Mouse (Mus musculus) mature B cell (primary cell): ENCODE data around the gene Arhgap25.
"Not testable (repeated sequence)": the region's sequence is repeated elsewhere in the genome, so short reads cannot be mapped to it uniquely, and the experiment has no call there.

Source experiments
- in situ Hi-C: fragments of 300-500 bp; cut with MboI; formaldehyde crosslinking; loops from 2 replicates; pipeline ENCODE4 v1.14.3; 2019

Arhgap25 gene

GRCm38 (mm10) chr6:87532953-87533710 lies at the start of gene Arhgap25:
TSS of gene Arhgap25 (minus strand) at chr6:87533259.
- in situ Hi-C loops, result no loop called here

- in situ Hi-C loops, result no loop called here
These were observed 49.4 kb upstream of the Arhgap25 start for GRCm38 (mm10) chr6:87582456-87582855.

GRCm38 (mm10) chr6:87581581-87581980 lies 48.5 kb upstream of the Arhgap25 start:
- in situ Hi-C loops, result no loop called here

DNA sequence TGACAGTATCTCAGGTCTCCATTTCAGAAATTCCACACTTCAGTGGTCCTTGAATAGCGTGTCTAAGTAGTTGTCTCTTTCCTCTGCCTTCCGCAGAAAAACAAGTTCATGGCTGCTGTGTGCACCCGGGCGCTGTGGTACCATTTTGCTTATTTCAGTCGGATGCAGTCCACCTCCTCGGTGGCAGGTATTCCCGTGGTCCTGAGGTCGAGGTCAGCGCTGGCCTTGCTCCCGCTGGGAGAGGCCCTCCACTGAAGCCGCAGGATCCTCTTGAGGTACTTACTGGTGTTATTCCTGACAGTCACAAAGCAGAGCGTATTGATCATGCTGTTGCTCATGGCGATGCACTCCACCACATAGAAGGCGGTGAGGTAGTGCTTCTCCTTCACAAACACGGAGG lies 48.0 kb upstream of the Arhgap25 start:
- in situ Hi-C loops, result no loop called here

- in situ Hi-C loops, result no loop called here
These were observed 45.2 kb upstream of the Arhgap25 start for GRCm38 (mm10) chr6:87578247-87578646.

DNA sequence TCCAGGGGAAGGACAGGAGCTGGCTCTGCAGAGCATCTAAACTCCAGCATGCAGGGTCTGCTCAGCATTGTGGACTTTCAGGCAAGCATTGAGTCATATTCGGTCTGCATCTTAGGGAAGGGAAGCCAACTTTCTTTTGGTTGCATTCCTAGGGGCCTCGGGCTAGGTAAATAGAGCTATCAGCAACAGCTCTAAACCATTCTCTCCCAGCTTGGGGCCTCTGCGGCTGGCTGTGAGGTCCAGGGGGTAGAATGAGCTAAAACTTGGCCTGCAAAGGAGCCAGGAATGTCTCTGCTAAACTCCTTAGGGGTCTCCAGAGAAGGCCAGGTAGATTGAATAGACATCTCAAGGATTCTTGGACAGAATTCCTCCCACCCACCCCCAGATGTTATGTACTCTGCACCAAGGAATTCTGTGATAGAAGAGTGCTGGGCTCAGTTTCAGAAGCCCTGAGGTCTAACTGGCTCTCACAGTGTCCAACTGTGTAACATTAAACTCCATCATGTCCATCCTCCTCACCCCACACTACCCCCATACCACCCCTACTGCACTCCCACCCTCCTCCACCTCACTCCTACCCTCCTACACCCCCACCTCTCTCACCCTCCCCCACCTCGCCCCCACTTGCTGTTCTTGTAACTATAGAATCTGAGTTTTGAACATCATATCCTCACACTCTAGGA lies 43.7 kb upstream of the Arhgap25 start:
- in situ Hi-C loops, result no loop called here

DNA sequence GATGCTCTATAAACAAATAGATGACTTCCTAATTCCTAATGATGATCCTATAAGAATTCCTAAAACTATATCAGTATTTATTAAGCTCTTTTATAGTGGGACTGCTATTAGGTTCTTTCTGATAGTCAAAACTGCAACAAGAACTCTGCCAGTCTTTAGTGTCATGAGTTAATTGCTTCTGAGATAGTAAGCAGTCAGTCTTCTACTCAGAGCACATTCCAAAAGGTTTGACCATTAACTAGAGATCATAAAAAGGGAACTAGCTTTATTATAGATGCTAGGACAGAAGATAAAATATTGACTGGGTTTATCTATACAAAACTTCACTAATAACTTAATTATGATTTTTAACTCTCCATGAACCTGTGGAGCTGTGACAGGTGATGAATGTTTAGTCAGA lies 38.8 kb upstream of the Arhgap25 start:
- in situ Hi-C loops, result not testable (repeated sequence)

DNA sequence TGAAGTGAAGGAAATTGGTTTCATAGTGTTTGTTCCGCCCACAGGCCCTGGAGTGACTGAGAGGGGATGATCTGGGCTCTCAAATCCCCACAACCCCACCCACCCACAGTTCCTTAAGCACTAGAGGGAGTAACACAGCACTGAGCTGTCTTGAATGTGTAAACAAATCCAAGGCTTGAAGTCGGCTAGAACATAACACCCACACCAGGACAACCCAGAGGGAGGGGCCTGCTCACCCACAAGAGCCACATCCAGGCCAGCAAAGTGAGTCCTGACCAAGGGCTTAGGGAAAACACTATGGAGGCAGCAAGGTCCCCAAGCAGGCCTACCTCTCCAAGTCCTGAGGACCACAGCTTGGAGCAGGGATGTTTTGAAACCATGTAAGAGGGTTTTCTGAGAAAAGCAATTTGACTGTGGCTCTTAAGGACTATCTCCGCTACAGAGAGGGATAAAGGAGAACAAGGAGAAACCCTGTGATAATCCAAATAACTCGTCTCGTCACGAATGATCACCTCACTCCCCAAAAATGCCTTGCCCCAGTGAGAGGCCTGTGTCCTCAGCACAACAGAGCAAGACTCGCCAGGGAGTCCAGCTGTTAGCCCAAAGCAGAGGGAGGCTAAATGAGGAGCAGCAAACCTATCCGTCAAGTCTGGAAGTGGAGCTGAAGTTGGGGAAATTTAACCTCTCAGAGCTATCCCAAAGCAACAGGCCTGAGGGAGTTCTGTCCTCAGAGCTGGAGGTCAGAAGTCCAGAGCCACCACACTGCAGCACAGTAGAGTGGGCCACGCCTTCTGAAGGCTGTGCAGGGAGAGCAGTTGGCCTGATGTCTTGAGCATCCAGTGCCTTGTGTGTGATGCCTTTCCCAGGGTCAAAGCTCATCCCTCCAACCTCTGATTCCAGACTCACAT lies 34.9 kb upstream of the Arhgap25 start:
- in situ Hi-C loops, result no loop called here

- in situ Hi-C loops, result no loop called here
These were observed 32.1 kb upstream of the Arhgap25 start for GRCm38 (mm10) chr6:87565166-87565565.

- in situ Hi-C loops, result no loop called here
These were observed 31.3 kb upstream of the Arhgap25 start for GRCm38 (mm10) chr6:87564356-87564755.

DNA sequence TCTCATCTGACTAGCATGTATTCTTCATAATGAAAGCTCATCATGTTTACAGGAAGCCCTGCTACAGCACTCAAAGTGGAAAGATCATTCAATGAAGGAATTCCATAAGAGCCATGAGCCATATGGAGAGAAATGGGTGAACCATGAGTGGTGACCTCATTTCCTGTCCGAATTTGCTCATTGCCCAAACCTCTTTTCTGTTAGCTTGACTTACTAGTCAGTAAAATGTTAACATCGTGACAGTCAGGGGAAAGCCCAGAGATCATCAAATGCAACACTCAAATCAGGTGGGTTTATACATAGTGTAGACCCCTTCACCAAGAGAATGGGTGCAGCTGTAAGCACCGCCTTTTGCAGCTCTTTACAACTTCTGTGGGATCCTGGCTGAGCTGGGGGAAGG lies 20.7 kb upstream of the Arhgap25 start:
- in situ Hi-C loops, result no loop called here

DNA sequence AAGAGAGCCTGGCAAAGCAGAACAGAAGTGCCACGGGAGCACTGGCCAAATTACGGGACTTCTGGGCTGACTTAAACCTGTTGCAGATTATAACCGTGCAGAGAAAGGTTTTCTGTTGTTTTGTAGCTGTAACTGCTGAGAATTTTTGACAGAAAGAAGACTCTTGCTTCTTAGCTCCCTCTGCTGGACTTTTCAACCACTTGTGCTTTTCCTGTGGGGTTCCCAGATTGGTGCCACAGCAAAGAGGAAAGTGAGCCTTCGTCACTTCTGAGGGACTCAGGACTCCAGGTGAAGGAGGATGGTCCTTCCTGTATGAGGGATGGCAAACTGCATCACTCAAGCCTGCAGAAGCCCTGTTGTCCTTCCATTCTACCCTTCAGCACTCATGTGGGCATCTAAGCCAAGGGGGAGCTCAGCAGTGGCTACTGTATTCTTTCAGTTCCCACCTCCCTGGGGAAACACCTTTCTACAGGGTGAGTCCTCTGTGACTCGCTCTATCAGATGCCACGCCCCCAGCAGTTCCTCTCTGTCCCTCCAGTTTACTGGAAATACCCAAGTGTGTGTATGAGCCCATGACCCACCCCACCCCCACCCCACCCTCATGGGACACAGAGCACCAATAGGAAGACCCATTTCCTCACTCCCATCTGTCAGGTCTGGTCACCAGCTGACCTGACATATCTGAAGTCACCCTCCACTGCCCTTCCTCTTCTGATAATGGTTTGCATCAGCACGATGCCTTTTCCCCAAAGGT lies 19.2 kb upstream of the Arhgap25 start:
- in situ Hi-C loops, result no loop called here

DNA sequence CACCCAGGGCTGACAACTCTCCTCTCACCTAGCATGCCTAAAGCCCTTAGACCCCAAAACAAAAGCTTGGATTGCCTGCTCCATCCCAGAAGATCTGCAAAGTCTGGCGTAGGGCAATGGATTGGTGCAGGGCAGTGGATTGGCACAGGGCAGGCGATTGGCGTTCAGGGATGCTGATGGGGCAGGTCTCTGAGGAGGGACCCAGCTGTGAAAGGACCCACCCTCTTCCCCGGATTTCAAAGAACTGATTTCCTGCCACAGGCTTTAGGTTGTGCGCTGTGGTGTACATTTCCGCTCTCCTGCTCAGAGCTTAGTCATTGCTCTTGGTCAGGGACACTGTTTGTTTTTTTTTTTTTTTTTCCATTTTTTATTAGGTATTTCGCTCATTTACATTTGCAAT lies 14.8 kb upstream of the Arhgap25 start:
- in situ Hi-C loops, result no loop called here

DNA sequence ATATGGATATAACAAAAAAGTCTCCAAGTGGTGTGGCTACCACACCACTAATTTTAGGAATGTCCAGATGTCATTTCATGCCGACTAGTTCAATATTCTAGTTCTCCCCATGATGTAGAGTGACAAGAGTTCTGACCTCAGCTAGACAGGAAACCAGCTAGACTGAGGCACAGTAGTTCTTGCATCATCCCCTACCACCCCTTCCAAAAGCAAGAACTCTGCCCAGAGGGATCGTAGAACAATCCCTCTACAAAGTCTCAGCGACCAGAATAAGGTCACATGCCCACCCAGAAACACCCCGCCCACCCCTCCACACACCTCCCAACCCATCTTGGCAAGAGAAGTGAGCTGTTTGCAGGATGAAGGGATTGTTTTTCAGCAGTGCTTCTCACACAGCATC lies 14.4 kb upstream of the Arhgap25 start:
- in situ Hi-C loops, result no loop called here

DNA sequence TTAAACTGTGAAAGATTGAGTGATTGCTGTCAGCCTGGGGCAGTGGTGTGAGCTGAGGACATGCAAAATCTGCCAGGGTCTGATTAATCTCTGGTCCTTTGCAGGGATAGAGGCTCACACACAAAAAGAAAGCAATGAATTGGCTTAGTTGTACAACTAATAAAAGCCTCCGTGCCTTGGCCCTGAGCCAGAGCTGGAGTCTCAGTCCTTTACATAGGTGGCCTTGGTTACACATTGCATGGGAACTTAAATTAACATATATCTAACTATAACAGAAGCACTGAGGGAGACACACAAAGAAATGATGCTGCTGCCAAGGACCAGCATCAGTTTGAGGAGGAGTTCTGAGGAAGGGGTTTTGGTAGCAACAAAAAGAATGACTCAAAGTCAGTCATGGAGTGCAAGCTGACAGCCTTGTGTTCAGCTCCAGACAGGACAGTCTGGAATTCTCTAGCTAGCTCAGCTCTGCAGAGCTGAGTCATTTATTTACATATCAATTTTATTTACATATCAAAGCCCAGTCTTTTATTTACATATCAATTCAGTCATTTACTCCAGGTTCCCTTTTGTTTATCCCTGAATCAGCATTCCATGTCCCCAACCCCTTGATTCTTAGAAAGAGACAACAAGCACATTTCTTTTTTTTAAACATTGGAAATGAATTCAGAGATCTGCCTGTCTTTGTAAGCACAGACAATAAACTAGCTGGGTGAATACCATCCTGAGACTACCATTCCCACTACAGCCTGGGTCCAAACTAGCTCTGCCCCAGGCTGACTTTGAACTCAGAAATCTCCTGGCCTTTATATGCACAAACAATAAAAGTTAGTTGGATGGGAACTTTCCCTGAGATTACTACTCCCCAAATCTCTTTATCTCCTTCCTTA lies 12.5 kb upstream of the Arhgap25 start:
- in situ Hi-C loops, result no loop called here

GRCm38 (mm10) chr6:87542027-87542426 lies 9.0 kb upstream of the Arhgap25 start:
- in situ Hi-C loops, result no loop called here

DNA sequence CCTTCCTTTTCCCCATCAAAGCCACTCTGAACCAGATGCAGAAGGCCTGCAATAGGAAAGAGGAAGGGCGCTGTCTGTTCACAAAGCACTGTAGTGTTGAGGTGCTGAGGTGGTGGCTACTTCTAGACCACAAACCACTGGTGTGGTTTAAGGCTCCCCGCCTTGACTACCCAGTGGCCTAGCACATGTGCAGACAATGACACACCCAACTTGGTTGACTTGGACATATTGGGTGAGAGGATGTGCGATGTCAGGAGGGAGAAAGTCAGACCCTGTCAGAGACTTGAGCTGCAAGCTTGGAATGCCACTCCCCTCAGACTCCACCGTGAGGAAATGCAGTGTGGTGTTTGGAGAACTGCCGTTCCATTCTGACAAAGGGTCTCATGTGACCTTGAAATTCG lies 8.1 kb upstream of the Arhgap25 start:
- in situ Hi-C loops, result no loop called here

GRCm38 (mm10) chr6:87538376-87539270 lies 5.6 kb upstream of the Arhgap25 start:
- in situ Hi-C loops, result no loop called here

DNA sequence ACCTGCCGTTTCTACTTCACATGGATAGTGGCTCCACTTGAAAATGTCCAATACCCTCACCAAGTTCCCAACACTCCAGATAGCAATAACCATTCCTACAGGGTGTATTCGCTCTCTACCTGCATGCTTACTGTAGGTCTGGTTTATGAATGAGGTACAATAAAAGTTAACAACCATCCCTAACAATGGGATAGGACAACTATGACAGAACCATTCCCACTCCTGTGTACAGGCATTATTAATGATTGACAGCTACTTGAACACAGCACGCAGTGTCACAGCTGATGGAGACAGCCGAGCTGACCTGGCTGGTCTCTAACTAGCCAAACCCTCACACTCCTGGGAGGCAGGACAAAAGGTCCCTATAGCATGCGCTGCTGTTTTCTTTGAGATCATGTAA lies 4.6 kb upstream of the Arhgap25 start:
- in situ Hi-C loops, result no loop called here

DNA sequence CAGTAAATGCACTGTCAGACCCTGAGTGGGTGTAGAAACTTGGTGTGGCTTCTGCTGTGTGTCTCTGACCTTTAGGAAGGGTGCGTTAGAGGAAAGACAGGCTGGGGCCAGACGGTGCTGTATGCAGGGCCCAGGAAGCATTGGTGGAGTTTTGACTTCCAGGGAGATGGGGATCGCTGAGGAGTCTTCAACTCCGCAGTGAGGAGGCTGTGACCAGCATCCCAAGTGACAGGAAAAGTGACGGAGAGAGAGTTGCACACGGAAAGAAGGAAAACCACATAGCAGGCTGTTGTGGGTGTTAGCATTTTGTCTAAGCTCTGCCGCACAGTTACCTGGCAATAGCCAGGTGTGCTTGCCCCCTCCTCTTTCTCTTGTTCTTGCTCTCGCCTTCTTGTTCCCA lies 3.2 kb upstream of the Arhgap25 start:
- in situ Hi-C loops, result no loop called here
